Mouse (Mus musculus): ENCODE measurements at regions not wholly inside any gene's neighbourhood (a gene's known extent, or its start where the extent isn't known, plus 50 kb on each side); places are given as distances from the start of the nearest gene placed in this dataset.
"Not testable (repeated sequence)": the region's sequence is repeated elsewhere in the genome, so short reads cannot be mapped to it uniquely, and the experiment has no call there.

GRCm38 (mm10) chr14:16074089-16074488 lies 175.0 kb upstream of the Ngly1 start:
- DNase-seq (ENCODE audit: low spot score in 2 of 2) = peak in 1 of 2 experiments; percentile 7

- DNase-seq (ENCODE audit: low spot score in 2 of 2) = no peak
Observed at GRCm38 (mm10) chr14:16079096-16079495, 170.0 kb upstream of the Ngly1 start.

GRCm38 (mm10) chr14:16087231-16087630 lies 161.8 kb upstream of the Ngly1 start:
- not testable (repeated sequence) for DNase-seq (ENCODE audit: low spot score in 2 of 2)

- DNase-seq (ENCODE audit: low spot score in 2 of 2) = no peak
Observed at GRCm38 (mm10) chr14:16092391-16093132, 156.5 kb upstream of the Ngly1 start.

- DNase-seq (ENCODE audit: low spot score in 2 of 2) = no peak
Observed at GRCm38 (mm10) chr14:16093133-16093505, 156.0 kb upstream of the Ngly1 start.

GRCm38 (mm10) chr14:16109414-16109813 lies 139.7 kb upstream of the Ngly1 start:
- DNase-seq (ENCODE audit: low spot score in 2 of 2) = no peak

GRCm38 (mm10) chr14:16132672-16133071 lies 116.4 kb upstream of the Ngly1 start:
- DNase-seq (ENCODE audit: low spot score in 2 of 2) = no peak

- no peak for DNase-seq (ENCODE audit: low spot score in 2 of 2)
Observed at GRCm38 (mm10) chr14:16133410-16133809, 115.7 kb upstream of the Ngly1 start.

- no peak for DNase-seq (ENCODE audit: low spot score in 2 of 2)
Observed at GRCm38 (mm10) chr14:16136187-16136586, 112.9 kb upstream of the Ngly1 start.

- DNase-seq (ENCODE audit: low spot score in 2 of 2) = no peak
Observed at GRCm38 (mm10) chr14:16144299-16144698, 104.8 kb upstream of the Ngly1 start.

GRCm38 (mm10) chr14:16146811-16147210 lies 102.3 kb upstream of the Ngly1 start:
- no peak for DNase-seq (ENCODE audit: low spot score in 2 of 2)

- DNase-seq (ENCODE audit: low spot score in 2 of 2) = no peak
Observed at GRCm38 (mm10) chr14:16151815-16152214, 97.3 kb upstream of the Ngly1 start.

- DNase-seq (ENCODE audit: low spot score in 2 of 2) = peak in 1 of 2 experiments; percentile 6
Observed at GRCm38 (mm10) chr14:16152702-16153101, 96.4 kb upstream of the Ngly1 start.

GRCm38 (mm10) chr14:16155106-16155505 lies 94.0 kb upstream of the Ngly1 start:
- DNase-seq (ENCODE audit: low spot score in 2 of 2) = no peak

GRCm38 (mm10) chr14:16170226-16170625 lies 78.9 kb upstream of the Ngly1 start:
- no peak for DNase-seq (ENCODE audit: low spot score in 2 of 2)

GRCm38 (mm10) chr14:16172261-16172660 lies 76.8 kb upstream of the Ngly1 start:
- no peak for DNase-seq (ENCODE audit: low spot score in 2 of 2)

- DNase-seq (ENCODE audit: low spot score in 2 of 2) = no peak
Observed at GRCm38 (mm10) chr14:16173292-16173691, 75.8 kb upstream of the Ngly1 start.

- DNase-seq (ENCODE audit: low spot score in 2 of 2) = no peak
Observed at GRCm38 (mm10) chr14:16178227-16178626, 70.9 kb upstream of the Ngly1 start.

- DNase-seq (ENCODE audit: low spot score in 2 of 2) = no peak
Observed at GRCm38 (mm10) chr14:16181822-16182221, 67.3 kb upstream of the Ngly1 start.

GRCm38 (mm10) chr14:16185246-16185645 lies 63.8 kb upstream of the Ngly1 start:
- no peak for DNase-seq (ENCODE audit: low spot score in 2 of 2)

Data from frontal cortex, postnatal 10 days (tissue).